Mouse (Mus musculus): Measurements from ENCODE around the gene Pars2. TPM values are rescaled to one million over a fixed set of nuclear protein-coding genes. Genes with fewer than 3 reads are reported as not detected.
A peak's percentile ranks its signal among the peaks of the same experiment; 100 is the strongest.

The Pars2 gene
- polyA plus RNA-seq (2012) = 3.7 and 5.4 TPM in 2 replicates

DNA sequence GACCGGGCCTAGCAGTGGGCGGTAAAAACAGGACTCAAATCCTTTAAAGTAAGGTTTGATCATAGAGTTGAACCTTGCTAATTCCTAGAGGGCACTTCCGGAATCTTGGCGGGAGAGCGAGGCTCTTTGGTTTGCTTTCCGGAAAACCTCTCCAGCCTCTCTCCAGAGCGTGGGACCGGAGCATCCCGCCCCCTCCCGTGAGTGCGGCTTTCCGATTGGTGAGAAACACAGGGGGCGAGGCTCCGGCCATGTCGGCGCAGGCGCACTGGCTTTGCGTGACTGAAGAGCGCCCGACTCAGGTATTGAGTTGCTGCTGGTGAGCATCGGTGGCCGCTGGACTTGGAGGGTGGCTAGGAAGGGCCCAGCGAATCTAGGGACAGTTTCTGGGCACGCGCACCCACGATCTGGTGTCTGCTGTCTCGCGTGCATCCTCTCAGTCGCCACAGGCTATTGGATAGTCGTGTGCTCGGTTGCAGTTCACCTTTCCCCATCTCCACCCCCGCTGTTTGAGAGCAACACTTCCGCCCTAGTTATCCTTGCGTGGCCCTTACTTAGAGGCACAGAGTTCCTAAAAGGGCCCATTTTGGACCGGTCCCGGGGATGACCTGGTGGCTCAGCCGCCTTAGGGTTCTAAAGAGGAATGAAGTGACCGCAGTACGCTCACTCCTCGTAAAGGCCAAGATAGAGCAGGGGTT lies at the start of gene Pars2:
Pars2 (plus strand) TSS at position 237 of the 695 bp plus-strand sequence.
- no peak for TF ChIP-seq GATA1 (IDR thresholded peaks at IDR 0.05; ENCODE audit: low read length)

DNA sequence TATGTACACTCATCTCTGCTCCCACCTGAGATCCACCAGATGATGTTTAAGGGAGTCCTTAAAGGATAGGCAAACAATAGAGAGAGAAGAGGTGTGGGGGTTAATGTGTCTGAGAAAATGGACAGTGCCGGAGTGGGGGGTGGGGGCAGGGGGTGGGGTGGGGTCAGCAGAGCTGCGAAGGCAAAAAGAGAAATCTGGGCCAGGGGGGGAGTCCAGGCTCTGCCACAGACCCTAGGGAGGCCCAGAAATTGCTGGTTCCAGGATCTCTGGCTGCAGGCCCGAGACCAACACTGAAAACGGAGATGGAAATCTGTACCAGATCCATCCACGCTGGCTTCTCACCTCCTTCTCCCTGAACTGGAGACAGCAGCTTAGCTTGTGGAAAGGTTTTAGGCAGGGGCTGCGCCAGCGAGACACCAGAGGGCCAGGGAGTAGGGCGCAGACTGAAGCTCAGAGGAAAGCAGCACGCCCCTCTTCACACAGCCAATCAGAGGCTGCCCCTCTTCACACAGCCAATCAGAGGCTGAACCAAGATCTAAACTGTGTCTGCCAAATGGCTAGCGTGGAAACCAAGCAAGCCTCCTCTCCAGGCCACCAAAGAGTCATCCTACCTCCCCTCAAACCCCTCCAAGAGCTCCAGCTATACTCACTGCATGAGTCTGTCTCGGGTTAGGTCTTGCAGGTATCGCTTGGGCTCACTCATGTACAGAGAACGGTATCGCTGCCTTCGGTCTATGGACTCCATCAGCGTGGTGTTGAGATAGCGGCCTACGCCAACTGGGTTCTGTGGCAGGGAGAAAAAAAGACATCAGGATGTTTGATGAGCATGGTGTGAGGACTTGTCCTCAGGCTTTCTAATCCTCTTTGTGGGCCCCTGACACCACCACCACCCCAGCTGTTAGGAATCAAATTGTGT lies 44.0 kb upstream of the Pars2 start:
- no peak for TF ChIP-seq GATA1 (IDR thresholded peaks at IDR 0.05; ENCODE audit: low read length)

DNA sequence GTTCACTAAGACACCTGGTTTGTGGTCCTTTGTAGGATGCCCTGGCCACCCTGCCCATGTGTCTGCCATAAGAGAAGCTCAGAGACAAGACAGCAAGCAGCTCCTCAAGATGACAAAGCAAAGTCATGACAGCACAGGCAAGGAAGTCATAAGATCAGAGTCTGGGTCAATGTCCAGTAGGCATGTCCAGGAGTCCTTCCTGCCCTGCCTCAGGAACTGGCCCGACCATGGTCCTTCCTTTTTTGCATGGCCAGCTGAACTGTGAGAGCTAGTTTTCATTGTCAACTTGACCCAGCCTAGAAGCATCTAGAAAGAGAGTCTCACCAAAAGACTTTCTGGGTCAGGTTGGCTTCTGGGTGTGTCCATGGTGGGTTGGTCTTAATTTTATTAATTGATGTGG lies 43.0 kb upstream of the Pars2 start:
- no peak for TF ChIP-seq GATA1 (IDR thresholded peaks at IDR 0.05; ENCODE audit: low read length)

DNA sequence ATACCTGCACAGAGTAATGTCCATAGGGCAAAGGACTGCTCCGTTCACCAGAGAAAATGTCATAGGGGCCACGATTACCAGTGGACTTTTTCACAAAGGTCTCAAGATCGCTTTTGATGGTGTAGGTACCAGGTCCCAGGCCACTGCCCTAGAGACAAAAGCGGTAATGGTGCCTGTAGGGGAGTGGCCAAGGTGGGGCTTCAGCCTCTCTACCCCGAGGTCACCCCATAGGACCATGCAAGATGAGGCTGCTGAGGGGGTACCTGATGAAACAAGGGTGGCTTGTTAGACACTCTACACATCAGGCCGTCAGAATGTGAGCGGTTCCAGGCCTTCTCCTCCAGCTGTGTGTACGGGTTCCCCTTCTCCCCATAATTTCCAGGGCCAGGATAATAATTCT lies 37.8 kb upstream of the Pars2 start:
- TF ChIP-seq GATA1 (IDR thresholded peaks at IDR 0.05; ENCODE audit: low read length) = no peak

DNA sequence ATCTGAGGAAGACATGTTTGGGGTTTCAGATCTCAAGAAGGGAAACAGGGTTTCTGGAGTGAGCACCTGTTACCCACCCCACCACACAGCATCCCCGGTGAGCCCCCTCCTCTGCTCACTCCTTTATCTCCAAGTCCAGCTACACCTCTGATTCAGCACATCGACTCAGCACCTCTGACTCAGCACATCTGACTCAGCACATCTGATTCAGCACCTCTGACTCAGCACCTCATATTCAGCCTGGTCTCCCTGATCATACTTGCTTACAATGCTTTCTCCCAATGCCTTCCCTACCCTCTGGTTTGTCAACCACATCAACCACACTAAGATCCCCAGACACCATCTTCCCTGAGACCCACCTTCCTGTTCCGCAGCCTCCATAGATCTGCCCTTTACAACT lies 37.3 kb upstream of the Pars2 start:
- TF ChIP-seq GATA1 (IDR thresholded peaks at IDR 0.05; ENCODE audit: low read length) = peak; percentile 37

DNA sequence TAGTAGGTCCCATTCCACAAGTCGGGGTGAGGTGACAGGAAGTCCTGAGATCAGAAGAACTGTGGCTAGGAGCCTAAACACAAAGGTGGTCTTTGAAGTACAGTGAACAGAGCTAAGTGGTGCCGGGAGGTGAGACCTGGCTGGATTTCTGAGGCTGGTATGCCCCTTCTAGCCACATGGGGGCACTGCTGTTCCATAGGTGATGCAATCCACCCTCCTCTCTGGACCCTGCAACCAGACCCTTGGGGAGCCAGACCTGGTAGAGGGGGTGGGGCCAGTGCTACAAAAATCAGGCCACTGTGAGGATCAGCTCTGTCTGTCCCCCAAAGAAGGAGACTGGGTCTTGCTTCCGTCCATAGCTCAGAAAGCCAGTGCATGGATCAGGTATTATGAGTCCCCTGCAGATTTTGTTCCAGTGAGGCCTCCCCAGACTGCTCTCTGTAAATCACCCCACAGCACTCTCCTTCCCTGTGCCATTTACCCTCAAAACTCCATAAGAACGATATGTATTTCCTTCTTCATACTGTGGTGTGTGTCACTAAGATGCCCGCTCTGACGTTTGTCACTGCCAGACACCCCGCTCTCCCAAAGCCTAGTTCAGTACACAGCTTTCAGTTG lies 36.6 kb upstream of the Pars2 start:
- no peak for TF ChIP-seq GATA1 (IDR thresholded peaks at IDR 0.05; ENCODE audit: low read length)

DNA sequence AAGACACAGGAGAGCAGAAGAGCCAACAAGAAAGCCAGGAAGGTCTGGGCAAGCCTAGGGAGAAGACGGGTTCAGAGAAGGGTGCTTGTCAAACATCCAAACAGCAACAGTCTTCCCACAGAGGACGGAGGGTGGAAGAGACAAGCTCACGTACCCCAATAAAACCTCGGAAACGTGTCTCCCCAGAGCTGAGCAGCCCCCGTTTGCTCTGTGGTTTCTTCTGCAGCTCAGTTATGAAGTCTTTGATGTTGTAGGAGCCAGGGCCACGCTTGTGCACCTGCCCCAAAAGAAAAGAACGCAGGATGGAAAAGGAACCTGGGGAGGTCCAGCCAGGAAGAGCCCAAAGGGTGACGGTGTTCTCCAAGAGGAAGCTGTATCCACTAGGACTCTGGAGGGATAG lies 36.0 kb upstream of the Pars2 start:
- TF ChIP-seq GATA1 (IDR thresholded peaks at IDR 0.05; ENCODE audit: low read length) = no peak

DNA sequence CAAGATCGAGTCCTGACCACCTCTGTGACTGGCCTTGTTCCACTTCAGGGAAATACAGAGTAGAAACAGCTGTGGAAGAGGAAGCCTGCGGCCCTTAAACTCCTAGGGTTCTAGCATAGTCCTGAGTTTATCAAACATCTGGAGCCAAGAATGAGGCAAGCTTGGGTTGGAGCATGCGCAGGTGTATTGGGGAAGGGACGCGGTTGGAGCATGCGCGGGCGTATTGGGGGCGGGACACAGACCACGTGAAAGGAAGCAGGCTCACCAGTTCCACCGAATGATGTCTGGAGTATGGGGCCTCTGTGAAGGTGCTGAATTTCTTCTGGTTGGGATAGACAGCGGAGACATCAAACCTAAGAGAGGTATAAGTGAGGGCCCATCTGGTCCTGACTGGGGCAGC lies 35.2 kb upstream of the Pars2 start:
- no peak for TF ChIP-seq GATA1 (IDR thresholded peaks at IDR 0.05; ENCODE audit: low read length)

DNA sequence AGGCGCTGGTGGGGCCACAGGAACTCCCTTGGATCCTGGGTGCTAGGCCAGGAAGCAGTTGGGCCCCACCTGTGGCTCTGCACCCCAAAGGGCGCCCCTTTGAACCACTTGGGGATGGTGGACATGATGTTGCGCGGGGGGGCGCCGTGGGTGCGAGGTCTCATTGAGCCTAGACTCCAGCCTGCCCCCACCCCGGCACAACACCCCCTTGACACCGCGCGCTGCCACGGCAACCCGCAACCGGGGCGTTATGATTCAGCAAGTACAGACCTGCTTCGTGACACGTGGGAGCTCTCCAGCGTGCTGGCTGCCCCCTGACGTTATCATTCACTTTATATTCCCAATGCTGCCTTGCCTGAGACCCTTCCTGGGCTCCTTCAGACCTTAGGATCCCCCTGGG lies 33.8 kb upstream of the Pars2 start, which contains the start of gene Lexm:
Lexm (minus strand) TSS at position 186 of the 400 bp plus-strand sequence.
- TF ChIP-seq GATA1 (IDR thresholded peaks at IDR 0.05; ENCODE audit: low read length) = no peak

DNA sequence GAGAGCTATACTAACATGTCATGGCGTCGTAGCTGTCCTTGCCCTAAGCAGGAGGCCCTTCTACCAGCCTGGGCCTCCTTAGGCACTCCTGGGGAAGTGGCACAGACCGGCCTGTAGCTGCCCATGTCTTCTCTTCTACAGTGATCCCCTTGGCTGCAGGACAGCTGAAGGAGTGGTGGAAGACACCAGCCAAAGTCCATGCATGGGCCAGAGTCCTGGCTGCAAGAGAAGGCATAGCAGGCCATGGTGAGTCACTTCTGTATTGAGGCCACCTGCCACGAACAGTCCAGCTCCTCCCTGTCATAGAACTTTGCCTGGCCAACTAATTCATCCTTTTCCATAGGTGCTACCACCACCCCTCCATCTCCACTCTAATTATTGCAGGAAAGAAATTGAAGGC lies 32.0 kb upstream of the Pars2 start:
- no peak for TF ChIP-seq GATA1 (IDR thresholded peaks at IDR 0.05; ENCODE audit: low read length)

DNA sequence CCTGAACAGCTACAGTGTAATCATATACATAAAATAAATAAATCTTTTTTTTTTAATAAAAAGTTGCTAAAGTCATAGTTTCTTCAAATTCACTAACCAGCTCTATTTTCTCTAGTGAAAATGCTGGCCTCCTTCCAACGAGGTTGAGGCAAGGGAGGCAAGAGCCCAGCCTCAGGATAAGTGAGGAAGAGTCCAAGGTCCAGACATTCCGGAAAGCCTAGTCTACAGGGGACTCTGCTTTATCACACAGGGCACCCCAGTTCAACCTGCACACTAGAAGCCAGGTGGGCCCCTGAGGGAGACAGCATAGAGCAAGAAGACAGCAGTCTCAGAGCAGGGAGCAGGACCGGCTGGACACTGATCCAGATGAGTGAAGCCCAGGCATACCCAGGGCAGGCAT lies 29.4 kb upstream of the Pars2 start:
- no peak for TF ChIP-seq GATA1 (IDR thresholded peaks at IDR 0.05; ENCODE audit: low read length)

DNA sequence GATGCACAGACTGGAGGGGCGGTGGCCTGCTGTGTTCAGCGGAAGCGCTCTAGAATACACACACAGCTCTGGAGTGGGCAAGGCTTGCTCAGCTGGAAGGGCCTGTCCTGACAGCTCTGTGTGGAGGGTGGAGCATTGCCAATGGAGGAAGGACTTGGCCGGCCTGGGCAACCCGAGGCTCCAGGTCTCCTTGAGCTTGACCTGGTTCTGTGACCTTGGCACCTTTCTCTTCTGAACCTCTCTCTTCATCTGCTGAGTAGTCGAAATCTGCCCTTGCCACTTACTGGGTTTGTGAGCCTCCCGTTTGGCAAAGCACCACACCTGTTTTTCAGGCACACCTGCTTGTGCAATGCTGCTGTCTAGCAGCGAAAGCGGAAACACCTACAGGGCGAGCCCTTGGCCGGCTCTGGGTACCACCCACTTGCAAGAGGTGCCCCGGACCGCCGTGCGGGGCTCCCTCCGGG lies 28.8 kb upstream of the Pars2 start, which contains the start of gene Ttc22:
Ttc22 (plus strand) TSS at position 403 of the 464 bp plus-strand sequence.
- TF ChIP-seq GATA1 (IDR thresholded peaks at IDR 0.05; ENCODE audit: low read length) = no peak

DNA sequence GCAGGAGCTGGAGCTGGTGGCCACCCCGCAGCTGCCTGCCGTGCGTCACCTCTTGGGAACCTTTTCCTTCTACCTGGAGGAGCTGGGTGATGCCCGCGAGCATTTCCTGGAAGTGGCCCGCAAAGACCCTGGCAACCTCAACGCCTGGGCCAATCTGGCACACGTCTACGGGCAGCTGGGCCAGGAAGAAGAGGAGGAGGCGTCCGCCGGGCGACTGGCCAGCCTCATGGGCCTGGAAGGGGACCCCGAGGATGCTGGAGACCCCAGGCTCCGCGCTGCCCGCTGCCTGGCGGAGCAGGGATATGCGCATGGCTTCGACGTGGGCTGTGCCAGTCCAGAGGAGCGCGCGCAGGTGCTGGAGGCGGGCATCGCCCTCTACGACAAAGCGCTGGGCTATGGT lies 28.2 kb upstream of the Pars2 start:
- TF ChIP-seq GATA1 (IDR thresholded peaks at IDR 0.05; ENCODE audit: low read length) = no peak

DNA sequence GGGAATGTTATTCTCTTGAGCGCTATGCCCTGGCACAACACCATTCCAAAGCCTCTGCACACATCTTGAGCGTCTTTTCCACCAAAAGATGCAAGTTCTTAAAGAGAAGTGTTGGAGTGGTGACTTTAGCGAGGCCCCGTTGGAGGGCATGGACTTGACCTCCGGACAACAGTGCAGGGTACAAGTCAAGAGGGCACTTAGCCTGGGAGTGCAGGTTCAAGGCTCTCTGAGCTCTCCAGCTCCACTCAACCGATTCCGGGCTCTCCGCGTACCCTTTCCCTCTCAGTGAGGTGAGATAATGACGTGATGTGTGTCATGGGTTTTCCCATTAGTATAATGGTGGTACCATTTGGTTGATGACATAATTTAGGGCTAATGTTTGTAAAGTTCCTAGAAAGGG lies 26.6 kb upstream of the Pars2 start:
- no peak for TF ChIP-seq GATA1 (IDR thresholded peaks at IDR 0.05; ENCODE audit: low read length)

DNA sequence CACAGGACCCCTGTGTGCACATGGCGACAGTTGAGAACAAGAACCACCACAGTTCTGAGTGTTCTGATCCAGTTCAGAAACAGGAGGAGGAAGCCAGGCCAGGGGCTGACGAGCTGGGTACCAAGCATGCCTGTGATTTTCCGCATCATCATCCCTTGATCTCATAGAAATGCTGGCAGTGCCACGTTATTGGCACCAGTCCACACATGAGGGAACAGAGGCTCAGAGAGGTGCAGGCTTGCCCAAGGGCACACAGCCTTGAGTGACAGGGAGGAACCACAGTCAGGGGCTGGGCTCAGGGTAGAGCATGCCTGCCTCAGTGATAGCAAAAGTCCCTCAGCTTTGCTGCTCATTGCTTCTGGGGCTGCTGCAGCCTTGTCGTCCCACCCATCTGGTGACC lies 23.1 kb upstream of the Pars2 start:
- TF ChIP-seq GATA1 (IDR thresholded peaks at IDR 0.05; ENCODE audit: low read length) = no peak

Data from G1E-ER4 (cell line).